Mouse (Mus musculus) erythroblast, embryonic 14.5 days (primary cell): ENCODE results near the gene Kdm3a.

ENCODE experiments used
- GATA1 ChIP-seq: IDR thresholded peaks from 2 replicates; pipeline ENCODE4 v1.6.1; 2012; ENCODE audit warnings: low read length, inconsistent platforms, mixed read lengths
- TAL1 ChIP-seq: IDR thresholded peaks from 3 replicates; pipeline ENCODE4 v1.6.1; 2012; ENCODE audit warnings: low read length, inconsistent platforms, mixed read lengths

DNA sequence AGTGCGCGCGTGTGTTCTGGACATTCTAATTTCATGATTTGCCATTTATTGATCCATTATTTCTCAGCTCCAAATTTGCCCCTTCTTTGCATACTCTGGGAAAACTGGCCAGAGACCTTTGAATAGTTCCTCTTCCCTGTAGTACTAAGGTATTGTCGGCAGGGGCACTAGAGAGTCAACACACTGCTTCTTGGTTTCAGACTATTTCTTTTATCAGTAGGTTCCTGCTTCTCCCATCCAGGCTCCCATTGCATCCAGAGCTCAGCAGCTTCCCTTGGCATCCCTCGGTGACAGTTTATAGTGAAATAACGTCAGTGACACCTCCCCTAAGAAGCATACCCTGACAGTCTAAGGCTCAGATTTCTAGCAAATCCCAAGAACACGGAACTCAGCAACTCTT lies 46.1 kb upstream of the Kdm3a start:
- no peak for TF ChIP-seq TAL1
- no peak for TF ChIP-seq GATA1
